ENCODE assay signal across 38 mouse cellular contexts in genomic region chr6:41951330-41951729, GRCm38 (mm10). TPM values are rescaled to one million over a fixed set of nuclear protein-coding genes. Genes with fewer than 3 reads are reported as not detected.
"Had no signal": no experiment of that assay in that cellular context is flagged by ENCODE, and none has a peak within 500 bp of the region (broad histone marks: within the 10 kb centered on the region; RNA-seq: fewer than 3 reads in every experiment).

Gene Sval1, plus strand, starts transcription at chr6:41951630.

- H3K27ac ChIP-seq: heart, adult 2 months; heart, embryonic 13.5 days; heart, embryonic 15.5 days; hindbrain, embryonic 13.5 days; hindbrain, embryonic 15.5 days; hindbrain, postnatal 0 days; kidney, embryonic 15.5 days; kidney, postnatal 0 days; limb, embryonic 13.5 days; limb, embryonic 15.5 days; liver, embryonic 12.5 days; liver, embryonic 14.5 days had no signal

- DNase-seq: gastrocnemius, postnatal 14 days; gastrocnemius, postnatal 36 days; heart, adult 11 months; heart, adult 2 months; heart, postnatal 14 days; heart, postnatal 36 days; kidney, adult 11 months; kidney, adult 2 months; kidney, adult 9 months; kidney, postnatal 14 days; kidney, postnatal 36 days; left cerebral cortex, postnatal 4 days had no signal

- H3K4me3 ChIP-seq: heart, adult 2 months; heart, embryonic 13.5 days; heart, embryonic 15.5 days; hindbrain, embryonic 13.5 days; hindbrain, embryonic 15.5 days; kidney, embryonic 15.5 days; limb, embryonic 13.5 days; limb, embryonic 15.5 days; liver, embryonic 12.5 days had no signal

- ATAC-seq: hindbrain, postnatal 0 days; liver, embryonic 12.5 days had no signal

RNA-seq across cellular contexts. Expression of gene Sval1, which starts in this region (rescaled TPM):
- total RNA-seq: gastrocnemius, adult 18-20 months; gastrocnemius, adult 8-10 months; gastrocnemius, postnatal 14 days; gastrocnemius, postnatal 36 days; heart, adult 2 months; heart, postnatal 14 days; heart, postnatal 36 days; hematopoietic stem cell, adult 5-6 weeks; hindbrain, postnatal 0 days; left cerebral cortex, adult 18-20 months; left cerebral cortex, adult 8-10 months; left cerebral cortex, postnatal 10 days; left cerebral cortex, postnatal 25 days; left cerebral cortex, postnatal 4 days; liver, adult 2 months had no signal
- polyA plus RNA-seq: gonadal fat pad, adult 2 months; heart, adult 2 months; heart, embryonic 11.5 days; heart, embryonic 13.5 days; heart, embryonic 15.5 days; heart, postnatal 0 days; hindbrain, embryonic 11.5 days; hindbrain, embryonic 13.5 days; hindbrain, embryonic 15.5 days; hindbrain, postnatal 0 days; intestine, embryonic 14.5 days; kidney, adult 2 months; kidney, embryonic 15.5 days; kidney, postnatal 0 days; limb, embryonic 11.5 days; limb, embryonic 13.5 days; limb, embryonic 15.5 days; liver, adult 2 months; liver, embryonic 12.5 days; liver, embryonic 14.5 days; liver, embryonic 16.5 days had no signal
